Mouse (Mus musculus): ENCODE measurements around the gene Psenen.

The Psenen gene

DNA sequence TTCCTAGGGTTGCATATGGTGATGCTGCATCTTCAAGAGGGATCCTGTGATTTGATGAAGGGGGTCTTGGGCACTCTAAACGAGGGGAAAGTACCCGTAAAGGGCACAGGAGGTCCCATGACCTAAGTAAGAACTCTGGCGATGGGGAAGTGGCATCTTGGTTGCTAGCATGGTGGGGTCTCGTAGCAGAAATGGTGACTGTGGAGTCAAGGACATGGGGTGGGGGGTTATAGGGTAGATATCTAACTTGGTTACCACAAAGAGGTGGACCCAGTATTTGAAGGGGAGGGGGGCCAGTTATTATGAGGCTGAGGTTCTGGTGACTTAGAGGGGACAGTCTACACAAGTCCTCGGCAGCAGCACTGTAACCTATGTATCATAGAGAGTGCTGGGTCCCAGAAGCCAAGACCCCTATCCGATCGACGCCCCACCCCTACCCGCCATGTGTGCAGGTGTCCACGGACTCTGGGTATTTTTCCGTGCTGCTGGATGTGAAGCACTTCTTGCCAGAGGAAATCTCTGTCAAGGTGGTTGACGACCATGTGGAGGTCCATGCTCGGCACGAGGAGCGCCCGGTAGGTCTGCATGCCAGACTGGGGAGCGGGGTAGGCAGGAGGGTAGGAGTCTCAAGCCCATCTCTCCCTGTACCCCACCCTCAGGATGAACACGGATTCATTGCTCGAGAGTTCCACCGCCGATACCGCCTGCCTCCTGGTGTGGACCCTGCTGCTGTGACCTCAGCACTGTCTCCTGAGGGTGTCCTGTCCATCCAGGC lies 9.4 kb downstream of the Psenen start:
- DNase-seq (ENCODE audit: low spot score) = no peak

- DNase-seq (ENCODE audit: low spot score) = peak; percentile 56
Observed at GRCm38 (mm10) chr7:30553021-30553589, 10.3 kb downstream of the Psenen start.

GRCm38 (mm10) chr7:30552102-30553020 lies 11.1 kb downstream of the Psenen start, which contains the start of the genes Hspb6 and Proser3:
Gene Hspb6, plus strand, starts transcription at chr7:30552178.
Gene Proser3, minus strand, starts transcription at chr7:30552299.
- peak; percentile 94 for DNase-seq (ENCODE audit: low spot score)

DNA sequence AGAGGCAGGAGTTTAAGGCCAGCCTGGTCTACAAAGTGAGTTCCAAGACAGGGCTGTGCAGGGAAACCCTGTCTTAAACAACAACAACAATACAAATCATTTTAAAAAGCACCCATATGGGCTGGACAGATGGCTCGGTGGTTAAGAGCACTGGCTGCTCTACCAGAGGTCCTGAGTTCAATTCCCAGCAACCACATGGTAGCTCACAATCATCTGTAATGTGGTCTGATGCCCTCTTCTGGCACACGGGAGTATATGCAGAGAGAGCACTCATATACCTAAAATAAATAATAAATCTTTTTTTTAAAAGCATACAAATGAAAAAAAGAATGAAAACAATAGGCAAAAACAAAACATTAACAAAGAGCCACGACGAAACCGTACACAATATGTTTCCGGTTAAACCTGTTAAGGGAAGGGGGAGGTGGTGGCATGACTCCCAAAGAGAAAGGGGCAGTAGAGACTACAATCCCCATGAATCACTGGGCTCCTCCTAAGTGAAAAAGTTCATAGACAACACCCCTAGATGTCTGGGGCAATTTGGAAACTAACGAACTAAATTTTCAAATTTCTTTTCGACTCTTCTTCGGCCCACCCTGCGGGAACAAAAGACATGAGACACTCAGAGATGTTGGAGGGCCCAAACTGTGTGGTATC lies 11.9 kb downstream of the Psenen start:
- DNase-seq (ENCODE audit: low spot score) = no peak

- no peak for DNase-seq (ENCODE audit: low spot score)
Observed at GRCm38 (mm10) chr7:30550603-30551002, 12.8 kb downstream of the Psenen start.

DNA sequence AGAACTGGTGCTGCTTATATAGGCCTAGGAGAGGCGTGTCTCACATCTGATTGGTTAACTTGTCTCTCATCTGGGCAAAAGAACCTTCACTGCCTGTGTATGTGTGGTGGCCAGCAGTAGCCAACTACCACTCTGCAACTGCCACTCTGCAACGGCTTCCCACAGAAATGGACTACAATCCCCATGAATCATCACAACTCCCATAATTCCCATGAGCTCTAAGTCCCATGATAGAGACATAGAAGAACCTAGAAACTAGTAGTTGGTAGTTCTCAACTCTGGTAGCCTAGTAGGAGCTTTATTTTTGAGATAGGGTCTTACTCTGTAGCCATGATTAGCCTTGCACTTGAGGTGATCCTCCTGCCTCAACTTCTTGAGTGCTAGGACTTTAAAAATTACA lies 13.5 kb downstream of the Psenen start:
- DNase-seq (ENCODE audit: low spot score) = no peak

- DNase-seq (ENCODE audit: low spot score) = no peak
Observed at GRCm38 (mm10) chr7:30544327-30544726, 19.1 kb downstream of the Psenen start.

- no peak for DNase-seq (ENCODE audit: low spot score)
Observed at GRCm38 (mm10) chr7:30540572-30540971, 22.9 kb downstream of the Psenen start.

DNA sequence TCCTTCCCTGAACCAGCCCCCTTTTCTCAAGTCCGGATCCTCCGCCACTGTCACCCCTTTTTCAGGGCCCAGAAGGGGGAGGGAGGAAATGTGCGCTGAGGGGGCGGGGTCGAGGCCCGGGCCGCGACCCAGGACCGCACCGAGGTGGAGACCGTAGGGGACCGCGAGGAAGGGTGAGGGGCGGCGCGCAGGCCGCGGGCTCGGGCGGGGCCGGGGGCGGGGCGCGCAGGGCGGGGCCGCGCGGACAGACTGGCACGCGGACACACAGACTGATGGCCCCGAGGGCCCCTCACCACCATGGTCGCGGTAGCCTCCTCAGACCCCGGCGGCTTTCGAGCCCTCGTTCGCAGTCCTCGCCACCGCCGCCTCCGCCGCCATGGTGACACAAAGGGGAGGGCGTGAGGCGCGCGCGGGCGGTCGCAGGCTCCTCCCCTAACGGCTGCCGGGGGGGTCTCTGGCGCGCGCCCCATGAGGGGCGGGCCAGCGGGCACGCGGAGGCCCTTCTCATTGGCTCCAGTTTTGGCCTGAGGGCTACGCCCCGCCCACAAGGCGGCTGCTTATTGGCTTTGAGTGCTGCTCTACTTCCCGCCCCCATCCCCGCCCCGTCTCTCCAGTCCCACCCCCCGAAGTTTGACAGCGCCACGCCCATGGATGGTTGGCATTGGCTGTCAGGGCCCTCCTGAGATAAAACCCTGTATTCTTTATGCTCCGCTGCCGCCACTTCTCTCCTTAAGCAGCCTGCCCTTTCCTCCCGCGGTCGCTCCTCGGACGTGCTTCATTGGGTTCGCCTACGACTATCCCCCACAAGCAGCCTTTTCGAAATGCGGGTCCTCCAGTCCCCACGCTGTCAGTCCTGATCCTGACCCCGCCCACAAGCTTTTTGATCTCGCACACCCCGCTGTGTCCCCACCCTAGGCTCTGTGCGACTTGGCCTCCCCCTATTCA lies 28.5 kb downstream of the Psenen start, which contains the start of gene Arhgap33:
Arhgap33 (minus strand) TSS at position 428 of the 945 bp plus-strand sequence.
- DNase-seq (ENCODE audit: low spot score) = peak; percentile 95

GRCm38 (mm10) chr7:30533941-30534632 lies 29.3 kb downstream of the Psenen start:
- no peak for DNase-seq (ENCODE audit: low spot score)

DNA sequence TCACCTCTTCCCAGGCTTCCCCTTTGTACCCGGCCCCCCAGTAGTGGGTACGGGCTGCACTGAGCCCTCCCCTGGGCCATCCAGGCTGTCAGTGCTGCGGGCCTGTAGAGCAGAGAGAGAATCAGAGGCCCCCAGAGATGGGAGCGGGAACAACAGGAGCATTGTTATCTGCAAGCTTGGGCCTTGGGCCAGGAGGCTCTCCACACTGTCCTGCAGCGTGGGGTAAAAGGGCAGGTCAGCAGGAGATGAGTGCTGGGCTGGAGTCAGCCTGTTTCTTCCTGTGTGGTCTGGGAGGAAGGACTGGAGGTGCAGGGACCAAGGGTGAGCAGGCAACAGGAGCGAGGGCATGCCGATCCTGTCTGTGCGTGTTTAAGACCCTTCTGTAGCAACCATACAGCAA lies 30.5 kb downstream of the Psenen start:
- no peak for DNase-seq (ENCODE audit: low spot score)

- no peak for DNase-seq (ENCODE audit: low spot score)
Observed at GRCm38 (mm10) chr7:30531291-30531815, 32.1 kb downstream of the Psenen start.

GRCm38 (mm10) chr7:30526981-30527380 lies 36.4 kb downstream of the Psenen start:
- no peak for DNase-seq (ENCODE audit: low spot score)

GRCm38 (mm10) chr7:30526399-30526798 lies 37.0 kb downstream of the Psenen start:
- no peak for DNase-seq (ENCODE audit: low spot score)

DNA sequence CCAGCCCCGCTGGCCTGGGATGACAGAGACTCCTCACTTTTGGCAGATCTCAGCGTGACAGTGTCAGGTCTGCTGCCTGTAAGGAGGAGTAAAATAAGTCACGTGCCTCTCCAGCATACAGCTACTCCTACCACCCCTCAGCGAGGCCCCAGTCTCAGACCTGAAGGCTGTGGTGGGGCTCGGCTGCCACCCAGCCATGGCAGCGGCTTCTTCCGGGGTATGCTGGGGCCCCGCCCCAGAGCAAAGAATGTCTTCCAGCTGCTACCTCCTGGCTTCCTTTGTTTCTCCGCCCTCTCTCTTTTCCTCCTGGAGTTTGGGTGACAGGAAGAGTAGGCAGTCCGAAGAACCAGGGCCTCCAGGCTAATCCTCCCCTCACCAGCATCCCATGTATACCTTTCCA lies 37.5 kb downstream of the Psenen start:
- DNase-seq (ENCODE audit: low spot score) = no peak

DNA sequence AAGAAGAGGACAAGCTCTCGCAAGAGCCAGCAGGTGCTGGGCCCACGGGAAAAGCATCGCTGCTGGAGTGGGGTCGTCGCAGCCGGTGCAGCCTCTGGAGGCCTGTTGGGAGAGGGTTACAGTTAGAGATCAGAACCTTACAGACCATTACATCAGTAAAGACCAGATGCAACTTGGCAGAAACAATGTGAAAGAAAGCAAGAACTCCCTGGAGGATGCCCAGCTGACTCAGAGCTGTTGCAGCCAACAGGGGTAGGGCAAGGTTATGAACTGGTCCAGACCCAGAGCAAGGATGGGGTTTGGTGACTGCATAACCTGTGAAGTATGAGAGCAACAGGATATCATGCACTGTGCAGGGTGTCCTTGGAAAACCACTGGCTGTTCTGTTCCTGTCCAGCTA lies 38.9 kb downstream of the Psenen start:
- no peak for DNase-seq (ENCODE audit: low spot score)

- no peak for DNase-seq (ENCODE audit: low spot score)
Observed at GRCm38 (mm10) chr7:30522871-30523270, 40.6 kb downstream of the Psenen start.

DNA sequence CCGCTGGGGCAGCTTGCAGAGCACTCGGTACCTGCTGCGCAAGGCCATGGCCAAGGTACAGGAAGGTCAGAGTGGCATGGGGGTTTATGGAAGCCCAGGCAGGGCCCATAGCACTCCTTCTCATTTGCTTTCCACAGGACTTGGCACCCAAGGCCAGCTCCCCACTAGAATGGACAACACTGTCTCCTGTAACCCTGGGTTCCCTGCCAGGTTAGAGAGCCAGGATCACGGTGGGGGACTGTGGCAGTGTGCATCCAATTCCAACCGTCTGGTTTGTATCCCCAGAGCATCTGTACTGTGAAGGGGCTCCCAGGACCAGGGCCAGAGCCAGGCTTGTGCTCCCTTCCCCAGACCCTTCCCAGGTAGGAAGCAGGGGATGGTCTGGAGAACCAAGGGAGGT lies 42.6 kb downstream of the Psenen start:
- no peak for DNase-seq (ENCODE audit: low spot score)

DNA sequence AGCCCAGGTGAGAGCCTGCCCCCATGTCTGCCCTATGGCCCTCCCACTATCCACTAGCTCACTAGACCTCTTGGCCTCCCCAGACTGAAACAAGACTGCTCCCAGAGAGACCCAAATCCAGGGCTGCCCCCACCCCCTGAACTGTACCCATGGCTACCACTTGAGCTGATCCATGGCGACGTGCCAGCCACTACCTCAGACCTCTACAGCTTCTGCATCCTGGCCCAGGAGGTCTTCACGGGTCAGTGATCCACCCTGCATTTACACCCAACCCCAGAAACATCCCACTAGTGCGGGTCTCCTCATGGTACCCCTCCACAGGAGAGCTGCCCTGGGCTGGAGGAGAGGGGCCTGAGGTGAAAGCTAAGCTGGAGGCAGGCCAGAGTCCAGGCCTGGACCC lies 43.0 kb downstream of the Psenen start:
- no peak for DNase-seq (ENCODE audit: low spot score)

GRCm38 (mm10) chr7:30518325-30518724 lies 45.1 kb downstream of the Psenen start:
- no peak for DNase-seq (ENCODE audit: low spot score)

Data from ovary, postnatal 36 days (tissue).